Mouse (Mus musculus) thymus, postnatal 0 days (tissue): ENCODE results near the gene Wdr81. TPM values are rescaled to one million over a fixed set of nuclear protein-coding genes. Genes with fewer than 3 reads are reported as not detected.

Source experiments
- DNase-seq: peaks from one replicate; pipeline ENCODE4 v3.0.0-alpha.2; 2015; ENCODE audit warnings: low spot score
- polyA plus RNA-seq: library from polyadenylated mRNA; unstranded; fragments of >200 nt; fragmentation: Nextera tagmentation; extraction: Ambion mirVana; gene quantifications from 2 replicates; pipeline ENCODE4 v1.2.1, GENCODE M21; 2015

Wdr81 gene
- polyA plus RNA-seq, 1 experiment from 2014 or later, result 5.9 TPM

GRCm38 (mm10) chr11:75438804-75439203 is 15.7 kb downstream of the Wdr81 start:
- no peak for DNase-seq

GRCm38 (mm10) chr11:75438194-75438593 is 16.3 kb downstream of the Wdr81 start:
- DNase-seq, result no peak

GRCm38 (mm10) chr11:75434138-75434537 is 20.4 kb downstream of the Wdr81 start:
- no peak for DNase-seq

- DNase-seq, result no peak
Observed at GRCm38 (mm10) chr11:75431307-75431706, 23.2 kb downstream of the Wdr81 start.

GRCm38 (mm10) chr11:75429019-75429705 is 25.4 kb downstream of the Wdr81 start:
- peak; percentile 82 for DNase-seq

- no peak for DNase-seq
Observed at GRCm38 (mm10) chr11:75424459-75424858, 30.1 kb downstream of the Wdr81 start.

- DNase-seq, result no peak
Observed at GRCm38 (mm10) chr11:75424033-75424432, 30.5 kb downstream of the Wdr81 start.

- DNase-seq, result no peak
Observed at GRCm38 (mm10) chr11:75423091-75423490, 31.4 kb downstream of the Wdr81 start.

GRCm38 (mm10) chr11:75422013-75422792 is 32.3 kb downstream of the Wdr81 start, which contains the start of gene Serpinf1:
TSS of gene Serpinf1 (minus strand) at chr11:75422701.
- DNase-seq, result no peak

- DNase-seq, result no peak
Observed at GRCm38 (mm10) chr11:75421375-75422012, 33.0 kb downstream of the Wdr81 start.

GRCm38 (mm10) chr11:75420810-75421374 is 33.6 kb downstream of the Wdr81 start:
- DNase-seq, result no peak

- DNase-seq, result no peak
Observed at GRCm38 (mm10) chr11:75420037-75420436, 34.5 kb downstream of the Wdr81 start.

GRCm38 (mm10) chr11:75415994-75416393 is 38.5 kb downstream of the Wdr81 start:
- DNase-seq, result no peak

GRCm38 (mm10) chr11:75415096-75415495 is 39.4 kb downstream of the Wdr81 start:
- peak; percentile 61 for DNase-seq

- peak; percentile 55 for DNase-seq
Observed at GRCm38 (mm10) chr11:75410591-75410990, 43.9 kb downstream of the Wdr81 start.

- peak; percentile 69 for DNase-seq
Observed at GRCm38 (mm10) chr11:75409679-75410575, 44.6 kb downstream of the Wdr81 start.

GRCm38 (mm10) chr11:75406865-75407264 is 47.7 kb downstream of the Wdr81 start:
- DNase-seq, result peak; percentile 67

- DNase-seq, result no peak
Observed at GRCm38 (mm10) chr11:75406104-75406503, 48.4 kb downstream of the Wdr81 start.

- no peak for DNase-seq
Observed at GRCm38 (mm10) chr11:75404801-75405200, 49.7 kb downstream of the Wdr81 start.

- no peak for DNase-seq
Observed at GRCm38 (mm10) chr11:75403301-75404052, 51.0 kb downstream of the Wdr81 start.
